Mouse (Mus musculus): ENCODE measurements around the gene Fgfr2. TPM values are rescaled to one million over a fixed set of nuclear protein-coding genes. Genes with fewer than 3 reads are reported as not detected.

The Fgfr2 gene
- total RNA-seq, 2 experiments from 2014 or later = 27.3 to 32.7 TPM

GRCm38 (mm10) chr7:130650621-130651020 lies 2472.5 kb downstream of the Fgfr2 start:
- intact Hi-C loops (cut with DNase I) = no loop called here
- DNase-seq (ENCODE audit: low spot score in 2 of 2) = no peak

GRCm38 (mm10) chr7:130649257-130649656 lies 2473.9 kb downstream of the Fgfr2 start:
- intact Hi-C loops (cut with DNase I) = no loop called here
- no peak for DNase-seq (ENCODE audit: low spot score in 2 of 2)

- no peak for DNase-seq (ENCODE audit: low spot score in 2 of 2)
- intact Hi-C loops (cut with DNase I) = no loop called here
Measured at GRCm38 (mm10) chr7:130648061-130648460, 2475.1 kb downstream of the Fgfr2 start.

GRCm38 (mm10) chr7:130646762-130647139 lies 2476.4 kb downstream of the Fgfr2 start:
- intact Hi-C loops (cut with DNase I) = no loop called here
- DNase-seq (ENCODE audit: low spot score in 2 of 2) = no peak

GRCm38 (mm10) chr7:130645994-130646761 lies 2477.0 kb downstream of the Fgfr2 start:
- no peak for DNase-seq (ENCODE audit: low spot score in 2 of 2)
- intact Hi-C loops (cut with DNase I) = no loop called here

GRCm38 (mm10) chr7:130645332-130645993 lies 2477.7 kb downstream of the Fgfr2 start:
- intact Hi-C loops (cut with DNase I) = no loop called here
- no peak for DNase-seq (ENCODE audit: low spot score in 2 of 2)

- peak in 1 of 2 experiments; percentile 15 for DNase-seq (ENCODE audit: low spot score in 2 of 2)
- intact Hi-C loops (cut with DNase I) = no loop called here
Measured at GRCm38 (mm10) chr7:130640681-130641080, 2482.5 kb downstream of the Fgfr2 start.

GRCm38 (mm10) chr7:130637811-130638210 lies 2485.3 kb downstream of the Fgfr2 start:
- intact Hi-C loops (cut with DNase I) = no loop called here
- no peak for DNase-seq (ENCODE audit: low spot score in 2 of 2)

GRCm38 (mm10) chr7:130636902-130637301 lies 2486.2 kb downstream of the Fgfr2 start:
- intact Hi-C loops (cut with DNase I) = no loop called here

GRCm38 (mm10) chr7:130636274-130636673 lies 2486.9 kb downstream of the Fgfr2 start:
- no peak for DNase-seq (ENCODE audit: low spot score in 2 of 2)
- intact Hi-C loops (cut with DNase I) = no loop called here

More at GRCm38 (mm10) chr7:130636902-130637301, 2486.2 kb downstream of the Fgfr2 start:
- no peak for DNase-seq (ENCODE audit: low spot score in 2 of 2)

- intact Hi-C loops (cut with DNase I) = no loop called here
- DNase-seq (ENCODE audit: low spot score in 2 of 2) = no peak
Measured at GRCm38 (mm10) chr7:130635212-130635611, 2487.9 kb downstream of the Fgfr2 start.

GRCm38 (mm10) chr7:130634259-130634871 lies 2488.8 kb downstream of the Fgfr2 start:
- no peak for DNase-seq (ENCODE audit: low spot score in 2 of 2)
- intact Hi-C loops (cut with DNase I) = no loop called here

GRCm38 (mm10) chr7:130632379-130632732 lies 2490.8 kb downstream of the Fgfr2 start:
- no peak for DNase-seq (ENCODE audit: low spot score in 2 of 2)
- intact Hi-C loops (cut with DNase I) = no loop called here

GRCm38 (mm10) chr7:130631553-130632378 lies 2491.4 kb downstream of the Fgfr2 start:
- peak in 1 of 2 experiments; percentile 43 for DNase-seq (ENCODE audit: low spot score in 2 of 2)
- intact Hi-C loops (cut with DNase I) = no loop called here

GRCm38 (mm10) chr7:130630956-130631355 lies 2492.2 kb downstream of the Fgfr2 start:
- intact Hi-C loops (cut with DNase I) = no loop called here
- no peak for DNase-seq (ENCODE audit: low spot score in 2 of 2)

- intact Hi-C loops (cut with DNase I) = no loop called here
- no peak for DNase-seq (ENCODE audit: low spot score in 2 of 2)
Measured at GRCm38 (mm10) chr7:130629999-130630398, 2493.2 kb downstream of the Fgfr2 start.

GRCm38 (mm10) chr7:130628601-130629000 lies 2494.5 kb downstream of the Fgfr2 start:
- intact Hi-C loops (cut with DNase I) = no loop called here
- DNase-seq (ENCODE audit: low spot score in 2 of 2) = no peak

- intact Hi-C loops (cut with DNase I) = no loop called here
- DNase-seq (ENCODE audit: low spot score in 2 of 2) = no peak
Measured at GRCm38 (mm10) chr7:130625361-130625760, 2497.8 kb downstream of the Fgfr2 start.

- intact Hi-C loops (cut with DNase I) = no loop called here
- DNase-seq (ENCODE audit: low spot score in 2 of 2) = no peak
Measured at GRCm38 (mm10) chr7:130624299-130624698, 2498.9 kb downstream of the Fgfr2 start.

GRCm38 (mm10) chr7:130622359-130622758 lies 2500.8 kb downstream of the Fgfr2 start:
- intact Hi-C loops (cut with DNase I) = no loop called here
- DNase-seq (ENCODE audit: low spot score in 2 of 2) = no peak
